Mouse (Mus musculus) E14TG2a.4 (cell line): Measurements from ENCODE around the gene Abhd10.

ENCODE experiments used
- CTCF ChIP-seq: conservative IDR thresholded peaks from 2 replicates; pipeline ENCODE4 v1.5.1; 2014; ENCODE audit warnings: low read length
- NANOG ChIP-seq: IDR thresholded peaks from 2 replicates; pipeline ENCODE4 v1.6.1; 2014; ENCODE audit warnings: borderline replicate concordance, low read length, mixed read lengths

DNA sequence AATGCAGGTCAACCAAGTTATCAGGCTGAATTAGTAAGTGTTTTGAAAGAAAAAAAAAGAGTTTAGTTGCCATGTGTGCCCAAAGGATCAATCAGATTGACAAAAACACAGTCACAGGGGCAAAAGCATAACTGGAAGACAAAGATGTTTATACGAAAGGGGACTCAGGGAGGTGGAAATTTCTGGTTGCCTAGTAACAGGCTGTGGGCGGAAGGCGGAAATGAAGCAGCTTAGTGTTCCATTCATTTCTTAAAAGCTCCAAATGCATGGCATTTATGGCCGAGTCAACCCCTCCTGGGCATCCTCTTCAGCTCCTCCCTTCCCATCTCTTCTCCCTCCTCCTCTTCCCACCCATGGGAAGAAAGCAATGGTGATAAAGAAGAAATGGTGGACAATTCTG lies 52.6 kb downstream of the Abhd10 start:
- TF ChIP-seq CTCF (no peak), NANOG (no peak)
